Mouse (Mus musculus) embryonic fibroblast, embryonic 13.5 days (primary cell): ENCODE measurements at regions not wholly inside any gene's neighbourhood (a gene's known extent, or its start where the extent isn't known, plus 50 kb on each side); places are given as distances from the start of the nearest gene placed in this dataset.

Experiments used
- CTCF ChIP-seq: IDR thresholded peaks from 2 replicates; pipeline ENCODE4 v1.5.1; 2011; ENCODE audit warnings: mild to moderate bottlenecking, control low read depth, low read length, moderate library complexity, borderline replicate concordance; ENCODE audit not compliant: insufficient read depth
- POLR2A ChIP-seq: IDR thresholded peaks from 2 replicates; pipeline ENCODE4 v1.6.1; 2011; ENCODE audit warnings: low read depth, mild to moderate bottlenecking, control low read depth, low read length, moderate library complexity

DNA sequence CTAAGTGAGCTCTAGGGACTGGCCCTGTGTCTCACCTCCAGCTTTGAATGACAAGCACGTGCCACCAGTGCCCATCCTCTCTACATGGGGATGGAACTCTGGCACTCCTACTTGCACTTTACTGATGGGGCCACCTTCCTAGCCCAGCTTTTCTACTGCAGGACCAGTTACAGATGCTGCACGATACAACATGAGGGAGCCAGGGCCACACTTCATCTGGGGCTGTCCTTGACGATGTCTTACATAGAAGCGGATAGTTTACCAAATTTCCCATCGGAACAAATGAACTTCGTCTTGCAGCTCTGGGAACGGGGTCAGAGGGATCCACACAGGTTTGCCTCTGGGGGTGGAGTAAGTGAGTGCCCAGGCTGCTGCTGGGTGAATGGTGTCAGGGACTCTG is 253.7 kb upstream of the Dio3 start:
- TF ChIP-seq CTCF (no peak), POLR2A (no peak)
